Mouse (Mus musculus) midbrain, postnatal 0 days (tissue): ENCODE measurements around the gene Ppp1r1b. TPM values are rescaled to one million over a fixed set of nuclear protein-coding genes. Genes with fewer than 3 reads are reported as not detected.

Experiments
- ATAC-seq: fragments of 200-750 bp; cut with Nextera tagmentation; 2 replicates; pipeline ENCODE4 v1.8.0; 2017; ENCODE audit warnings: moderate number of reproducible peaks, mild to moderate bottlenecking, moderate TSS enrichment, moderate library complexity; ENCODE audit not compliant: low FRiP score
- DNase-seq: peaks from one replicate; pipeline ENCODE4 v3.0.0-alpha.2; 2015; ENCODE audit warnings: low spot score
- H3K27ac ChIP-seq: fragments of 300-500 bp; sonication (generic); 2 replicates; pipeline ENCODE4 v1.5.1; 2014; ENCODE audit warnings: low read depth, mild to moderate bottlenecking, low read length, mixed read lengths
- H3K27me3 ChIP-seq: fragments of 300-500 bp; sonication (generic); 2 replicates; pipeline ENCODE4 v1.6.1; 2014; ENCODE audit warnings: low read length, control low read depth, mixed read lengths; ENCODE audit not compliant: insufficient read depth
- H3K36me3 ChIP-seq: fragments of 300-500 bp; sonication (generic); 2 replicates; pipeline ENCODE4 v1.6.1; 2014; ENCODE audit warnings: low read length, control low read depth, mixed read lengths; ENCODE audit not compliant: insufficient read depth
- H3K4me1 ChIP-seq: fragments of 300-500 bp; sonication (generic); 2 replicates; pipeline ENCODE4 v1.6.1; 2014; ENCODE audit warnings: mild to moderate bottlenecking, control low read depth, antibody characterized with exemption, low read length, mixed read lengths; ENCODE audit not compliant: insufficient read depth
- H3K4me2 ChIP-seq: fragments of 300-500 bp; sonication (generic); 2 replicates; pipeline ENCODE4 v1.6.1; 2014; ENCODE audit warnings: low read depth, mild to moderate bottlenecking, low read length, mixed read lengths; ENCODE audit not compliant: poor library complexity, severe bottlenecking
- H3K4me3 ChIP-seq: fragments of 300-500 bp; sonication (generic); 2 replicates; pipeline ENCODE4 v1.5.1; 2014; ENCODE audit warnings: low read depth, mild to moderate bottlenecking, low read length, moderate library complexity
- H3K9ac ChIP-seq: fragments of 300-500 bp; sonication (generic); replicated peaks from 2 replicates; pipeline ENCODE4 v1.6.1; 2014; ENCODE audit warnings: mild to moderate bottlenecking, low read length, moderate library complexity, mixed read lengths; ENCODE audit not compliant: poor library complexity, severe bottlenecking
- H3K9me3 ChIP-seq: fragments of 300-500 bp; sonication (generic); 2 replicates; pipeline ENCODE4 v1.6.1; 2016; ENCODE audit warnings: low read length, control low read depth
- CTCF ChIP-seq: IDR thresholded peaks from 2 replicates; pipeline ENCODE4 v1.5.1; 2016; ENCODE audit warnings: antibody characterized with exemption, mild to moderate bottlenecking
- WGBS: fragments of 180-500 bp; shearing (Covaris S2); extraction: QIAGEN DNeasy Blood & Tissue Kit; methylation state at CpG from one replicate; pipeline ENCODE4 v1.1.7; 2014; 5-methylcytosine and 5-hydroxymethylcytosine counted together
- polyA plus RNA-seq: library from polyadenylated mRNA; unstranded; fragments of >200 nt; fragmentation: Nextera tagmentation; extraction: Ambion mirVana; gene quantifications from 2 replicates; pipeline ENCODE4 v1.2.1, GENCODE M21; 2015
- total RNA-seq: library from RNA; depleted of rRNA; stranded (reverse); fragments of >200 nt; gene quantifications from 2 replicates; pipeline ENCODE4 v1.2.3, GENCODE M21; 2014

Gene Ppp1r1b
- total and polyA plus RNA-seq, 2 experiments from 2014 or later = 4.2 to 5.0 TPM

- Histone ChIP-seq H3K27me3 (peaks cover 53% of the 10 kb centered on the region), H3K36me3 (no peaks in the 10 kb centered on the region), H3K27ac (no peak overlapping the region), H3K9ac (no peak overlapping the region), H3K9me3 (no peaks in the 10 kb centered on the region), H3K4me3 (no peak overlapping the region), H3K4me1 (0 out of 2 replicates have a peak, but pooled peaks cover 3% of the 10 kb centered on the region), H3K4me2 (no peak overlapping the region)
- ATAC-seq (no peak), DNase-seq (no peak)
- no peak for TF ChIP-seq CTCF
- WGBS = 19% methylated on average over 2 of the region's 4 CpGs
Measured at GRCm38 (mm10) chr11:98340597-98340996, 7.6 kb upstream of the Ppp1r1b start.

- H3K27ac ChIP-seq = no peak overlapping the region
- H3K4me2 ChIP-seq = no peak overlapping the region
- no peak for ATAC-seq
- no peak for DNase-seq
- no peak for TF ChIP-seq CTCF
- H3K9ac ChIP-seq = no peak overlapping the region
- no peaks in the 10 kb centered on the region for H3K9me3 ChIP-seq
- no peak overlapping the region for H3K4me3 ChIP-seq
- 60% methylated on average over 4 of the region's 4 CpGs for WGBS
- no peaks in the 10 kb centered on the region for H3K36me3 ChIP-seq
- H3K4me1 ChIP-seq = 0 out of 2 replicates have a peak, but pooled peaks cover 3% of the 10 kb centered on the region
- H3K27me3 ChIP-seq = peaks cover 51% of the 10 kb centered on the region
Measured at GRCm38 (mm10) chr11:98341174-98341573, 7.0 kb upstream of the Ppp1r1b start.

GRCm38 (mm10) chr11:98342000-98342945 is 5.9 kb upstream of the Ppp1r1b start:
- Histone ChIP-seq H3K4me3 (peak overlapping the region; percentile 31; the same call in 1 of the 2 replicates), H3K4me1 (0 out of 2 replicates have a peak, but pooled peaks cover 3% of the 10 kb centered on the region), H3K27me3 (peaks cover 52% of the 10 kb centered on the region), H3K9me3 (no peaks in the 10 kb centered on the region), H3K9ac (no peak overlapping the region), H3K4me2 (peak overlapping the region; percentile 66), H3K36me3 (no peaks in the 10 kb centered on the region), H3K27ac (no peak overlapping the region)
- peak; percentile 92 for DNase-seq
- peak; percentile 55 for ATAC-seq
- TF ChIP-seq CTCF = peak; percentile 100
- under 1% methylated on average over 27 of the region's 29 CpGs for WGBS

- Histone ChIP-seq H3K27ac (no peak overlapping the region), H3K9ac (no peak overlapping the region), H3K4me3 (no peak overlapping the region), H3K36me3 (no peaks in the 10 kb centered on the region), H3K27me3 (peaks cover 51% of the 10 kb centered on the region), H3K4me1 (no peaks in the 10 kb centered on the region), H3K4me2 (peak overlapping the region; percentile 40; the same call in 1 of the 2 replicates), H3K9me3 (no peaks in the 10 kb centered on the region)
- DNase-seq (peak; percentile 69), ATAC-seq (no peak)
- WGBS = 1% methylated on average over 14 of the region's 14 CpGs
- TF ChIP-seq CTCF = peak; percentile 87
Measured at GRCm38 (mm10) chr11:98345253-98345652, 3.0 kb upstream of the Ppp1r1b start.

DNA sequence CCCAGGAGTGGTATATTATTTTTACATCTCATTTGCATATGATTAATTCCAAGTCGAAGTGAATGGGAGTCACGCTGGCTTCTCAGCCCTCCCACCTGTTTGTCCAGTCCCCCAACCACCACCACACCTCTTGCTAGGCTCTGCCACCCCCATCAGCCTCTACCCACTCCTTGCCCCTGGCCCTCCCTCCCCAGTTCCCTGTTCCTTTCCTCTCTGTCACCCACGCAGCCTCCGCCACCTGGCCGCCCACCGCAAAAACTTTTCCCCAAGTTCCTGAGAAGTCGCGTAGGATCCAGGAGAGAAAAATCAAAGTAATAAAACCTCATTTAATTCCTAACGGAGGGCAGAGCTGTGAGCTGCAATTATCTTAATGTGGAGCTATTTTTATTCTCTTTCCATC is 2.0 kb upstream of the Ppp1r1b start:
- TF ChIP-seq CTCF = no peak
- Histone ChIP-seq H3K4me3 (no peak overlapping the region), H3K27ac (no peak overlapping the region), H3K9me3 (no peaks in the 10 kb centered on the region), H3K27me3 (peaks cover 50% of the 10 kb centered on the region), H3K9ac (no peak overlapping the region), H3K36me3 (no peaks in the 10 kb centered on the region), H3K4me2 (no peak overlapping the region), H3K4me1 (no peaks in the 10 kb centered on the region)
- WGBS = 9% methylated on average over 9 of the region's 9 CpGs
- no peak for DNase-seq
- no peak for ATAC-seq

DNA sequence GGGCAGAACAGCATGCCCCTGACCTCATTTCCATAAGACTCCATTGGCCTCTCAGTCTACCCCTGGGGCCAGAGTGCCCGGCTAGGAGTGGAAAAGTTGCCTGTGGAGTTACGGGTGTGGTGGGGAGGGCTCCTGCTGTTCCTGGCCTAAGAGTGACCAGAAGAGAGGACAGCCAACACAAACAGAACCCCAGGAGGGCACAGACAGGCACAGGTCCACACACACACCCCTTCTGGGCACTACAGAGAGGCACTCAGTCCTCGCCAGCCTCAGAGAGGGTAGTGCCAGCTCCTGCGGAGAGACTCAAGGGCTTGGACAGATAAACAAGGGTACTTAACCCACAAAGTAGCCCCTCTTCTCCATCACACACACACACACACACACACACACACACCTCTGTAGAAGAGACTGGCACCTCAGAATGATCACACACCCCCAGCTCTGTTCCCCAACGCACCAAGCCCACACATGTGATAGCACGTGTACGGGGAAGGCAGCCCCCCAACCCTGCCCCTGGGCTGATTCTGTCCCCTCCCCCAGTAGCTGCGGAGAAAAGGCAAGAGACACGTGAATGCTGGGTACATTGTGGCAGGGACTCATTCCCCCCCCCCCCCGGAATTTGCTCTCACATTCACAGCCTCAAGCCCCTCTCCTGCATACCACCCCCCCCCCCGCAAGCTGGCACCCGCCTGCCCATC is 670 bp upstream of the Ppp1r1b start:
- H3K4me3 ChIP-seq = peak overlapping the region; percentile 53; the same call in 1 of the 2 replicates
- H3K36me3 ChIP-seq = no peaks in the 10 kb centered on the region
- peaks cover 52% of the 10 kb centered on the region for H3K27me3 ChIP-seq
- no peak for TF ChIP-seq CTCF
- no peak for ATAC-seq
- 6% methylated on average over 8 of the region's 12 CpGs for WGBS
- no peak overlapping the region for H3K9ac ChIP-seq
- no peaks in the 10 kb centered on the region for H3K4me1 ChIP-seq
- no peaks in the 10 kb centered on the region for H3K9me3 ChIP-seq
- H3K4me2 ChIP-seq = peak overlapping the region; percentile 90
- H3K27ac ChIP-seq = no peak overlapping the region
- DNase-seq = no peak
